Mouse (Mus musculus): ENCODE data around the gene Pnkd.
"Not testable (repeated sequence)": the region's sequence is repeated elsewhere in the genome, so short reads cannot be mapped to it uniquely, and the experiment has no call there.

The Pnkd gene

GRCm38 (mm10) chr1:74331046-74331681, 46.4 kb downstream of the Pnkd start:
- peak in 1 of 2 experiments; percentile 23 for DNase-seq (ENCODE audit: low spot score in 2 of 2)

- peak; percentile 92 to 97 for DNase-seq (ENCODE audit: low spot score in 2 of 2)
Observed at GRCm38 (mm10) chr1:74332241-74332763, 47.6 kb downstream of the Pnkd start.

- no peak for DNase-seq (ENCODE audit: low spot score in 2 of 2)
Observed at GRCm38 (mm10) chr1:74332930-74333329, 48.2 kb downstream of the Pnkd start.

- no peak for DNase-seq (ENCODE audit: low spot score in 2 of 2)
Observed at GRCm38 (mm10) chr1:74334607-74335006, 49.9 kb downstream of the Pnkd start.

- DNase-seq (ENCODE audit: low spot score in 2 of 2), result no peak
Observed at GRCm38 (mm10) chr1:74335033-74335432, 50.3 kb downstream of the Pnkd start.

- no peak for DNase-seq (ENCODE audit: low spot score in 2 of 2)
Observed at GRCm38 (mm10) chr1:74335436-74336170, 50.9 kb downstream of the Pnkd start.

- DNase-seq (ENCODE audit: low spot score in 2 of 2), result no peak
Observed at GRCm38 (mm10) chr1:74337241-74337771, 52.6 kb downstream of the Pnkd start.

- DNase-seq (ENCODE audit: low spot score in 2 of 2), result no peak
Observed at GRCm38 (mm10) chr1:74338013-74338412, 53.3 kb downstream of the Pnkd start.

- DNase-seq (ENCODE audit: low spot score in 2 of 2), result no peak
Observed at GRCm38 (mm10) chr1:74338626-74339025, 53.9 kb downstream of the Pnkd start.

GRCm38 (mm10) chr1:74339917-74340316, 55.2 kb downstream of the Pnkd start:
- DNase-seq (ENCODE audit: low spot score in 2 of 2), result no peak

GRCm38 (mm10) chr1:74340361-74340764, 55.6 kb downstream of the Pnkd start:
- DNase-seq (ENCODE audit: low spot score in 2 of 2), result peak in 1 of 2 experiments; percentile 63

GRCm38 (mm10) chr1:74340992-74341391, 56.3 kb downstream of the Pnkd start:
- DNase-seq (ENCODE audit: low spot score in 2 of 2), result not testable (repeated sequence)

- DNase-seq (ENCODE audit: low spot score in 2 of 2), result no peak
Observed at GRCm38 (mm10) chr1:74341898-74342297, 57.2 kb downstream of the Pnkd start.

GRCm38 (mm10) chr1:74342308-74342707, 57.6 kb downstream of the Pnkd start:
- DNase-seq (ENCODE audit: low spot score in 2 of 2), result no peak

- DNase-seq (ENCODE audit: low spot score in 2 of 2), result no peak
Observed at GRCm38 (mm10) chr1:74343161-74343560, 58.4 kb downstream of the Pnkd start.

- DNase-seq (ENCODE audit: low spot score in 2 of 2), result no peak
Observed at GRCm38 (mm10) chr1:74344163-74344916, 59.6 kb downstream of the Pnkd start.

GRCm38 (mm10) chr1:74351185-74351769, 66.5 kb downstream of the Pnkd start:
- DNase-seq (ENCODE audit: low spot score in 2 of 2), result no peak

- no peak for DNase-seq (ENCODE audit: low spot score in 2 of 2)
Observed at GRCm38 (mm10) chr1:74352532-74353096, 67.9 kb downstream of the Pnkd start.

GRCm38 (mm10) chr1:74353453-74354229, 68.9 kb downstream of the Pnkd start:
- no peak for DNase-seq (ENCODE audit: low spot score in 2 of 2)

- no peak for DNase-seq (ENCODE audit: low spot score in 2 of 2)
Observed at GRCm38 (mm10) chr1:74357531-74357930, 72.8 kb downstream of the Pnkd start.

All from urinary bladder, postnatal 36 days (tissue).